Mouse (Mus musculus) retina, adult 2 months (tissue): ENCODE results near the gene Ago1.

ENCODE experiments used
- DNase-seq: peaks from one replicate; pipeline ENCODE4 v3.0.0-alpha.2; 2012; ENCODE audit warnings: low read depth, low spot score

Ago1 gene

GRCm38 (mm10) chr4:126412526-126412925 is 55.9 kb downstream of the Ago1 start:
- DNase-seq = no peak
